Mouse (Mus musculus) liver, embryonic 14.5 days (tissue): ENCODE results near the gene Atp8a2.

Source experiments
- CTCF ChIP-seq: IDR thresholded peaks from 2 replicates; pipeline ENCODE4 v1.5.1; 2016; ENCODE audit warnings: antibody characterized with exemption, low read depth, control low read depth
- EP300 ChIP-seq: IDR thresholded peaks from 2 replicates; pipeline ENCODE4 v1.6.1; 2016; ENCODE audit warnings: antibody characterized with exemption, low read depth

GRCm38 (mm10) chr14:59741752-59742151 is 455.2 kb downstream of the Atp8a2 start:
- TF ChIP-seq CTCF (no peak), EP300 (no peak)
